Mouse (Mus musculus) monocyte, adult 5-6 weeks (primary cell): ENCODE results near the gene Gng2. TPM values are rescaled to one million over a fixed set of nuclear protein-coding genes. Genes with fewer than 3 reads are reported as not detected.

ENCODE experiments used
- ATAC-seq: fragments of 153-309, 156-312 bp; replicated peaks from 2 replicates; pipeline ENCODE4 v1.8.0; 2017; ENCODE audit warnings: mild to moderate bottlenecking; ENCODE audit not compliant: low TSS enrichment, insufficient number of reproducible peaks, severe bottlenecking, poor library complexity, low FRiP score
- total RNA-seq: library from RNA; stranded (forward); fragments of 200-1000, 200-491, 200-594 nt; gene quantifications from 3 replicates; pipeline ENCODE4 v1.2.3, GENCODE M21; 2017

The Gng2 gene
- total RNA-seq, 1 experiment from 2014 or later: 22.2 TPM

DNA sequence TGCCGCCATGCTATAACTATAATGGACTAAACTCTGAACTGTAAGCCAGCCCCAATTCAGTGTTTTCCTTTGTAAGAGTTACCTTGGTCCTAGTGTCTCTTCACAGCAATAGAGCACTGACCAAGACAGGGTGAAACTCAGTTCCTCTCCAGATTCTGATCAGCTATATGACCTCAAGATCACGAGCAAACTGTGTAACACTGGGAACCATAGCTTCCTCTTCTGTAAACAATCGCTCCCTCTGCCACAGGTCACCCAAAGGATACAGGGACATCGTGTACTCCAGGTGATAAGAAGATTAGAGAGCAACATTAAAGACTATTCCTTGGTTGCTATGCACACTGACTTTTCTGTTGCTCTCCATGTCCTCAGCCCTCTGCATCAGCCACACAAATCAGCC lies 26.6 kb downstream of the Gng2 start:
- ATAC-seq: no peak

DNA sequence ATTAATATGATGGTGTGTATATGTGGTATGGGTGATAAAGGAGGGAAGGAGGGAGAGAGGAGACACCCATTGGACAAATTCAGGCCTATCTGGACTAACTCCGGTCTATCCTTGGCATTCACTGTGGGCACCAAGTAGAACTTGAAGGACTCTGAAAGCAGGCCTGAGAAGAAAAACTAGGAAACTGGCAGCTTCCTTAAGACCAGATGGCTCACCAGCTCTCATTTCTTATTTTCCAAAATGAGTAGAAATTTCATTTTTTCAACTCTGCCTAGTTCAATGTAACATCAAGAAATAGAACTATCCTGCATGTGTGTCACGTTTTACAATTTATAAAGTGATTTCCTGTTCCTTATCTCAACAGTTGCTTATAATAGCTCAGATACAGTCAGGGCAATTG lies 28.0 kb downstream of the Gng2 start:
- no peak for ATAC-seq

DNA sequence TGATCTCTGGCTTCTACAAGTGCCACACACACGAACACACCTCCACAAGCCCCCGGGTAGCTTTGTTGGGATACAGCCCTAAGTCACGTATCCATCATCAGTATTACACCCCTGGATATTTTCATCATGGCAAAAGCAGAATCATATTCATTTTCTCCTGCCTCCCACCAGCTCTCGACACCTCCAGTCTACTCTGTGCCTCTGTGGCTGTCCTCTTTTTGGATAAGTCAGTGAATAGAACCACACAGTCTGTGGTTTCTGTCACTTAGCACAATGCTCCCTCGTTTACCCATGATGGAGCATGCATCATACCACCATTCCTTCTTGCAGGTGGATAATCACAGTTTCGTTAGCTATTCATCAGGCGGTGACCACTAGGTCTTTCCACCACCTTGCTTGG lies 31.2 kb downstream of the Gng2 start:
- no peak for ATAC-seq

DNA sequence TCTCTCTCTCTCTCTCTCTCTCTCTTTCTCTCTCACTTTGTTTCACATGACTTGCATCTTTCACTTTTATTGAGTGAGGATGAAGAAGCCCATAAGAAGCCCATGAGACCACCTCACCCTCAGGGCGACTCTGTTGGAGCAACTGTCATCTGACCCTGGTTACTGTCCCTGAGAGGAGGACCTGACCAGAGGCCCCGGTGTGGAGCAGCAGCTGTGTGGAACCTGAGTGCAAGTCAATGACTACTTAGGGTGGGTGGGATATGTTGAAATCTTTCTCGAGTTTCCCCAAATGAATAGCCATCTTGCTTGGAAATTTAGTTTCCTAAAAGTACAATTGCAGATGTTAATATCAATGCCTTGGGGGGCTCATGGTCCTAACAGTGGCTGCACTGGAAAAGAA lies 34.7 kb downstream of the Gng2 start:
- ATAC-seq: no peak

DNA sequence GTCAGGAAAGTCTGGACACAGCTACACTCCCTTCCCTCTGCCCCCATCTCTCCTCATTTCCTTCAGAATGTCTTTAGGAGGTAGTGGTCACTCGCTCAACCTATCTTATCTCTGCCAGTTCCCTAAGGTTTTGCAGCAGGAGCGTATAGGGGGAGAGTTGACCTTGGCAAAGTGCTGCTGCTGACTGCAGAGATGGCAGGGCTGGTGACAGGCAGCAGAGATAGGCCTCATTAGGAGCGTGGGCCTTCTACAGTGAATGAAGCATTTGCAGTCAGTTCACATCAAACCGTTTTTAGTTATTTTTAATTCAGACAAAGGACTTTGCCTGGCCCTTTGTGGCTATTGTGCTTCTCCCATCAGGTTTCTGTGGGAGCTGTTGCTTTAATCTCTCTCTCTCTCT lies 35.1 kb downstream of the Gng2 start:
- ATAC-seq: no peak

GRCm38 (mm10) chr14:19940066-19940465 lies 37.4 kb downstream of the Gng2 start:
- no peak for ATAC-seq

- ATAC-seq: no peak
Observed at GRCm38 (mm10) chr14:19938545-19938944, 38.9 kb downstream of the Gng2 start.

DNA sequence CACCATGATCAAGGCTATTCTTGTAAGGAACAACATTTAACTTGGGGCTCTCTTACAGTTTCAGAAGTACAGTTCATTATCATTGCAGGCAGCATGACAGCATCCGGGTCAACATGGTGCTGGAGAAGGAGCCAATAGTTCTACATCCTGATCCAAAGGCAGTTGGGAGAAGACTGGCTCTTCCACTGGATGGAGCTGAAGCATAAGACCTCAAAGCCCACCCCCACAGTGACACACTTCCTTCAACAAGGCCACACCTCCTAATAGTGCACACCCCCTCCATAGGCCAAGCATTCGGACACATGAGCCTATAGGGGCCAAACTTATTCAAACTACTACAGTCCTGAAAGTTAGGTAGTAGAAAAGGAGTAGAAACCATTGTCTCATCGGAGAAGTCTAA lies 42.3 kb downstream of the Gng2 start:
- no peak for ATAC-seq

GRCm38 (mm10) chr14:19933314-19933713 lies 44.1 kb downstream of the Gng2 start:
- ATAC-seq: no peak

DNA sequence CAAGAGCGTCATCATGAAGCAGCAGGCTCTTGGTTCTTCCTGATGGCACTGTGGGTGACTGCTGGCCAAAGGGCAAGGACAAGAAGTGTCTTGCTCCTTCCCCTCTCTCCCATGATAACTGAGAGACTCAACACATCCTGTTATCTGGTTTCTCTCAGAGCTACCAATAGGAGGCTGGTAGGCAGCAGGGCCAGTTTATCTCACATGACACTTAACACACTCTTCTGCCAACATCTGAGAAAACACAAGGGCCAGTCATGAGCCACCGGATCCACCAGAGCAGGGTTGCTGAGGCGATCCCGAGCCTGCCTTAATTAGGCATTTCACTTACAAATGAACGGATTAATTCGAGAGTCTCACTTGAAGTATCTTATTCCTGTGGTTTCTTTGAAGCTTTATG lies 49.5 kb downstream of the Gng2 start:
- no peak for ATAC-seq

DNA sequence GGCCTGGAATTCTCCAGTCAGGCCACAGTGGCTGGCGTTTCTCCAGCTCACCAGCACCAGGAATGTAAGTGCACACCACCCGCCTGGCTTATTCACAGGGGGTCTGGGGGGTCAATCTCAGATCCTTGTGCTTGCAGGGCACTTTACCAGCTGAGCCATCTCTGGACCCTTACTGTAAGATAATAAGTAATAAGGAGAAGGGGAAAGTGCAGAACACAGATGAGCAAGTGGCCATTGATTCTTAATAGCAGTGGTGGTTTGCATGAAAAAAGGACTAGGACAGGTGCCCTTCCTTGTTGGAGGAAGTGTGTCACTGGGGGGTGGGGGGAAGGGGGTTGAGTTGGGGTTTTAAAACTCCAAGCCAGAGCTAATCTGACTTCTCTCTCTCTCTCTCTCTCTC lies 50.3 kb downstream of the Gng2 start:
- ATAC-seq: no peak

GRCm38 (mm10) chr14:19926312-19926711 lies 51.1 kb downstream of the Gng2 start:
- no peak for ATAC-seq

GRCm38 (mm10) chr14:19925157-19925556 lies 52.3 kb downstream of the Gng2 start:
- ATAC-seq: no peak

DNA sequence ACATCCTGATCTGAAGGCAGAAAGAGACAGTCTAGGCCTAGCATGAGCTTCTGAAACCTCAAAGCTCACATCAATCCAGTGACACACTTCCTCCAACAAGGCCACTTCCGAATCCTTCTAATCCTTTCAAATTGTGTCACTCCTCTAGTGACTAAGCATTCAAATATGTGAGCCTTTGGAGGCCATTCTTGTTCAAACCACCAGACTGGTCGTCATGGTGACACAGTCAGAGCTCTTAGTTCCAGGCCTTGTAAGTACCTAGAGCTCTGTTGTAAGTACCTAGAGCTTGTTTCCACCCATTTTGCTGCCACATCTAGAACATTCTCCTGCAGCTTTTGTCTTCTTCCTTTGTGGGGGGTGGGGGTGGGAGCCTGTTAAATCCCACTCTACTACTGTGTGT lies 53.3 kb downstream of the Gng2 start:
- ATAC-seq: no peak

DNA sequence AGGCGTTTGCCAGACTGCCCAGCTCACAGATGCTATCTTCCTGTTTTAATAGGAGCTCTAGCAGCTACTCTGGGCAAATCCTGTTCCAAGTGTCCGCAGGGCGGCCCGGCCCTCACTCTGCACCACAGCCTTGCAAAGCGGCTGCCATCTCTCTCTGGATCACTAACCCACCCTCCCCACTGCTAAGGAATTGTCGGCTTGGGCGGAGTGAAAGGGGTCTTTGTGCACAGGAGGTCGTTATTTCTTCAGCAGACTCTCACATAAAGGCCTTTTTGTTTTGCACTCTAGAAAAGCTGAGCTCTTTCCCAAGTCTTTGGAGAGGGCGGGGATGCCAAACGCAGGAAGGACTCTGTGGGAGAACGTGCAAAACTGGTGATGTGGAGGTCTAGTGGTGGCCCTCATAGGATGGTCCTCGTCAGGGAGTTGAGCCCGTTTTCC lies 57.2 kb downstream of the Gng2 start:
- ATAC-seq: no peak

- ATAC-seq: no peak
Observed at GRCm38 (mm10) chr14:19919789-19920188, 57.6 kb downstream of the Gng2 start.

GRCm38 (mm10) chr14:19917534-19917933 lies 59.9 kb downstream of the Gng2 start:
- ATAC-seq: no peak

DNA sequence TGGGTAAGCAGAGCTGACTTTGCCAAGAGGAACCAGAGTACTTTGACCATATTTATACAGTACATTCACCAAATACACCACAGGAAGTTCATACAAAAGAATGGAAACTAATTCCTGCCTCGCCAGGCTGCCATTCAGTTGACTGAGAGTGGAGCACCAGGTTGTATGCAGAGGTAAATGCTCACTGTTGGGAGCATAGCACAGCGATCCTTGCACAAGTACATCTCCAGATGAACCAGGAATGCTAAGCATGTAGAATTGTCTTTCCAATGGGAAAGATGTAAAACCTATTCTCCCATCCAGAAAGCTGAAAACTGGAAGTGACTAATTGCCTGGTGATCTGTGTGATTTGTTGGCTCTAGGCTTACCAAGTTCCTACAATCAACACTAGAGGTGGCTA lies 61.1 kb downstream of the Gng2 start:
- no peak for ATAC-seq

DNA sequence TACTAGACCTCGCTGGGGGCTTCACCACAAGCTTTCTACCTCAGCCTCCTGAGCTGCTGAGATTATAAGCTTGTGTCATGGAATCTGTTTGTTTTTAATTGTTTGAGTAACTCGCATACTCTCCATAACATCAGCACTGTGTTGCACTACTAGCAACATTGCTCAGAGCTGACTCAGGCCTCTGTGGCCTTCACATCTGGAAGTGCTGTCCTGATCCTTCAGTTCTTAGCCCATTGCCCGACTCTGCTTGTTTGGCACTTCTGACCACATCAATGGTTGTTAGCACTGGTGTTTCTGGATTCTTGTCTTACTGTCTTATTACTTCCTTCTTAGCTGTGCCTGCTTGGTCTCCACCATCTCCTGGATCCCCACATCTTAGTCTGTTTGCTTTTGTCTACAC lies 64.5 kb downstream of the Gng2 start:
- ATAC-seq: no peak

GRCm38 (mm10) chr14:19905615-19906014 lies 71.8 kb downstream of the Gng2 start:
- no peak for ATAC-seq

GRCm38 (mm10) chr14:19904821-19905220 lies 72.6 kb downstream of the Gng2 start:
- ATAC-seq: no peak

DNA sequence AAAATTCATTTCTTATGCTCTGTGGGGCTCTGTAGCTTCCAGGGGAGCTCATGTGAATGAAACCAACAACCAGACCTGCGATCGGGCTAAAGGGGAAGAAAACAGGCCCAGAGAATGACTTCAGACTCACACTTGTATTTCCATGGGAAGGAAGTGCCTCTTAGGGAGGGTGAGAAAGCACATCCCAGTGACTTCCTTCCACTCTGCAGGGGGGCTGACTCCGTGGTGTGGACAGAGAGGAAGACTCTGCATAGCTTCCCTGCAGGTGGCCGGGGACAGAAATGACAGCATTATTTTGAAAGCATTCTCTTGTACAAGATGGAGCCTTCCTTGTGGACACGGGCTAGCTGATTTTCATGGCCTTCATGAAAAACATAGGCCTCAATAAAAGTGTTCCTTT lies 73.4 kb downstream of the Gng2 start:
- ATAC-seq: no peak
